In the genomic region with DNA sequence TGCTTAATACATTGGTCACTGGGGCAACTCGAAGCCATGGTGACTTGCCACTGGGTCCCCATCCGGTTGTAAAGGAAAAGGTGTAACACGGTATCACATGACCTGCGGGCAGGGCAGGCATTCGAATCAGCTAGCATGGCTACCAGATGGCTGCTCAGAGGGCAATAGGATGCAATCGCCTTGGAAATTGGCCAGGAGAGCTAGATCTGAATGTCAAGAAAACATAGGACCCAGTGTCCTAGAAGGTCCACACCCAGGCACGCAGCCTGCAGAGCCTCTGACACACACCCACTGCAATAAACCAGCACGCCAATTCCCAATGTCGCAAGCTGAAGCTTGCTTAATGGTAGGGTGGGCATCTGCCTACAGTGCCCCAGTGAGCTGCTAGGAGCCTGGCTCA, we compare ENCODE assay signal across 18 mouse cellular contexts. TPM values are rescaled to one million over a fixed set of nuclear protein-coding genes. Genes with fewer than 3 reads are reported as not detected.
DNase-seq lines count a peak whose midpoint lies in the region; ATAC-seq lines count a peak whose summit lies in the region.
"Had no signal": no experiment of that assay in that cellular context is flagged by ENCODE, and none has a peak within 500 bp of the region (broad histone marks: within the 10 kb centered on the region; RNA-seq: fewer than 3 reads in every experiment).

No protein-coding gene starts in this region.

- H3K4me1 ChIP-seq in embryonic facial prominence, embryonic 12.5 days = no peaks in the 10 kb centered on the region
- no peaks in the 10 kb centered on the region for H3K4me1 ChIP-seq in embryonic facial prominence, embryonic 10.5 days
- H3K4me1 ChIP-seq in intestine, embryonic 16.5 days (ENCODE audit: control insufficient read depth, insufficient read depth, low read length) = no peaks in the 10 kb centered on the region
- no peaks in the 10 kb centered on the region; the same call in 1 of the 2 replicates for H3K4me1 ChIP-seq in stomach, embryonic 16.5 days (ENCODE audit: control insufficient read depth, insufficient read depth, low read length)
- H3K4me1 ChIP-seq: kidney, embryonic 15.5 days; lung, embryonic 15.5 days; midbrain, embryonic 12.5 days had no signal

- H3K9ac ChIP-seq in embryonic facial prominence, embryonic 12.5 days = no peak overlapping the region
- H3K9ac ChIP-seq in intestine, embryonic 16.5 days (ENCODE audit: low read depth, low read length) = peak overlapping the region; percentile 49
- no peak overlapping the region for H3K9ac ChIP-seq in stomach, embryonic 16.5 days (ENCODE audit: low read length)
- H3K9ac ChIP-seq: kidney, embryonic 15.5 days; lung, embryonic 15.5 days; midbrain, embryonic 12.5 days had no signal

- 0 out of 2 replicates have a peak overlapping the region, but pooled peaks have one; percentile 6 for H3K27ac ChIP-seq in embryonic facial prominence, embryonic 12.5 days
- H3K27ac ChIP-seq in embryonic facial prominence, embryonic 10.5 days (replicated peaks) = no peak overlapping the region
- peak overlapping the region; percentile 75 for H3K27ac ChIP-seq in intestine, embryonic 16.5 days (ENCODE audit: low read length)
- H3K27ac ChIP-seq in stomach, embryonic 16.5 days (ENCODE audit: low read length) = peak overlapping the region; percentile 70
- H3K27ac ChIP-seq: kidney, embryonic 15.5 days; lung, embryonic 15.5 days; midbrain, embryonic 12.5 days had no signal

- no peaks in the 10 kb centered on the region for H3K27me3 ChIP-seq in embryonic facial prominence, embryonic 12.5 days
- H3K27me3 ChIP-seq in embryonic facial prominence, embryonic 10.5 days (replicated peaks; ENCODE audit: low read depth, poor library complexity, severe bottlenecking) = no peaks in the 10 kb centered on the region
- H3K27me3 ChIP-seq in intestine, embryonic 16.5 days (replicated peaks; ENCODE audit: control insufficient read depth, insufficient read depth, low read length) = no peaks in the 10 kb centered on the region
- no peaks in the 10 kb centered on the region for H3K27me3 ChIP-seq in stomach, embryonic 16.5 days (ENCODE audit: control insufficient read depth, insufficient read depth, low read length)
- H3K27me3 ChIP-seq: kidney, embryonic 15.5 days; lung, embryonic 15.5 days; midbrain, embryonic 12.5 days had no signal

- no peaks in the 10 kb centered on the region for H3K9me3 ChIP-seq in embryonic facial prominence, embryonic 12.5 days
- no peaks in the 10 kb centered on the region for H3K9me3 ChIP-seq in embryonic facial prominence, embryonic 10.5 days
- H3K9me3 ChIP-seq in intestine, embryonic 16.5 days (ENCODE audit: control insufficient read depth, low read length) = no peaks in the 10 kb centered on the region
- no peaks in the 10 kb centered on the region for H3K9me3 ChIP-seq in stomach, embryonic 16.5 days (replicated peaks; ENCODE audit: control insufficient read depth, low read length)
- H3K9me3 ChIP-seq: kidney, embryonic 15.5 days; lung, embryonic 15.5 days; midbrain, embryonic 12.5 days had no signal

- H3K36me3 ChIP-seq in embryonic facial prominence, embryonic 12.5 days = no peaks in the 10 kb centered on the region
- H3K36me3 ChIP-seq in embryonic facial prominence, embryonic 10.5 days (replicated peaks) = no peaks in the 10 kb centered on the region
- no peaks in the 10 kb centered on the region for H3K36me3 ChIP-seq in intestine, embryonic 16.5 days (ENCODE audit: control insufficient read depth, insufficient read depth, low read length)
- H3K36me3 ChIP-seq in stomach, embryonic 16.5 days (ENCODE audit: control insufficient read depth, insufficient read depth, low read length) = no peaks in the 10 kb centered on the region
- H3K36me3 ChIP-seq: kidney, embryonic 15.5 days; lung, embryonic 15.5 days; midbrain, embryonic 12.5 days had no signal

- H3K4me3 ChIP-seq in embryonic facial prominence, embryonic 12.5 days = no peak overlapping the region
- H3K4me3 ChIP-seq in embryonic facial prominence, embryonic 10.5 days = no peak overlapping the region
- H3K4me3 ChIP-seq in intestine, embryonic 16.5 days (ENCODE audit: low read length) = peak overlapping the region; percentile 32
- H3K4me3 ChIP-seq in stomach, embryonic 16.5 days (replicated peaks; ENCODE audit: low read length) = no peak overlapping the region
- H3K4me3 ChIP-seq: kidney, embryonic 15.5 days; lung, embryonic 15.5 days; midbrain, embryonic 12.5 days had no signal

- no peak for DNase-seq in embryonic facial prominence, embryonic 10.5 days (ENCODE audit: low spot score)
- peak; percentile 51 for DNase-seq in lung, postnatal 25 days (ENCODE audit: low spot score)
- DNase-seq in lung, postnatal 4 days = no peak
- DNase-seq in thymus, postnatal 0 days (ENCODE audit: low spot score) = no peak
- no peak for DNase-seq in left cerebral cortex, adult 8-10 months (ENCODE audit: low spot score in 2 of 2)
- DNase-seq: adrenal gland, postnatal 10 days; cerebellum, adult 9-10 months; gastrocnemius, postnatal 14 days; heart, postnatal 36 days; layer of hippocampus, adult 9-11 months had no signal

- no peak for ATAC-seq in embryonic facial prominence, embryonic 12.5 days (ENCODE audit: insufficient number of reproducible peaks, insufficient read depth, low FRiP score, low TSS enrichment)
- peak; percentile 60 for ATAC-seq in intestine, embryonic 16.5 days
- peak; percentile 23; the same call in 1 of the 2 replicates for ATAC-seq in stomach, embryonic 16.5 days (ENCODE audit: insufficient read depth, low FRiP score)

- WGBS in embryonic facial prominence, embryonic 12.5 days = 80% methylated on average over 9 of the region's 9 CpGs
- WGBS in embryonic facial prominence, embryonic 10.5 days = 85% methylated on average over 9 of the region's 9 CpGs
- 58% methylated on average over 9 of the region's 9 CpGs for WGBS in intestine, embryonic 16.5 days
- WGBS in stomach, embryonic 16.5 days = 65% methylated on average over 9 of the region's 9 CpGs

- no peak overlapping the region for H3K4me2 ChIP-seq in embryonic facial prominence, embryonic 12.5 days (replicated peaks)
- H3K4me2 ChIP-seq in intestine, embryonic 16.5 days (ENCODE audit: low read depth, low read length) = peak overlapping the region; percentile 60
- H3K4me2 ChIP-seq in stomach, embryonic 16.5 days (ENCODE audit: low read depth, low read length) = peak overlapping the region; percentile 13; the same call in 1 of the 2 replicates
- H3K4me2 ChIP-seq: heart, embryonic 11.5 days; kidney, embryonic 15.5 days; lung, embryonic 15.5 days; midbrain, embryonic 12.5 days had no signal

RNA-seq across cellular contexts. Expression of a gene that starts 4.7 kb away (rescaled TPM):
- polyA plus RNA-seq in embryonic facial prominence, embryonic 12.5 days (2016; fragmentation: Nextera tagmentation; extraction: Ambion mirVana) = 5.4 and 7.3 TPM in 2 replicates
- polyA plus RNA-seq in embryonic facial prominence, embryonic 10.5 days (2016; fragmentation: Nextera tagmentation; extraction: Ambion mirVana) = 4.4 and 4.9 TPM in 2 replicates
- 2,407 and 2,590 TPM in 2 replicates for polyA plus RNA-seq in intestine, embryonic 16.5 days (2015; fragmentation: Nextera tagmentation; extraction: Ambion mirVana)
- 353 and 382 TPM in 2 replicates for polyA plus RNA-seq in stomach, embryonic 16.5 days (2015; fragmentation: Nextera tagmentation; extraction: Ambion mirVana)
- 10.1 and 12.0 TPM in 2 replicates for polyA plus RNA-seq in thymus, postnatal 0 days (2015; fragmentation: Nextera tagmentation; extraction: Ambion mirVana)
- 1 to 10 TPM; 1.4 to 3.4 (median 3.0) TPM for total RNA-seq in left cerebral cortex, adult 8-10 months (2022)

RNA-seq across cellular contexts. Expression of a gene that starts 13.3 kb away (rescaled TPM):
- 117 and 128 TPM in 2 replicates for polyA plus RNA-seq in embryonic facial prominence, embryonic 12.5 days (2016; fragmentation: Nextera tagmentation; extraction: Ambion mirVana)
- polyA plus RNA-seq in embryonic facial prominence, embryonic 10.5 days (2016; fragmentation: Nextera tagmentation; extraction: Ambion mirVana) = 75.8 and 81.7 TPM in 2 replicates
- 347 and 378 TPM in 2 replicates for polyA plus RNA-seq in intestine, embryonic 16.5 days (2015; fragmentation: Nextera tagmentation; extraction: Ambion mirVana)
- polyA plus RNA-seq in stomach, embryonic 16.5 days (2015; fragmentation: Nextera tagmentation; extraction: Ambion mirVana) = 227 and 230 TPM in 2 replicates
- polyA plus RNA-seq in thymus, postnatal 0 days (2015; fragmentation: Nextera tagmentation; extraction: Ambion mirVana) = 167 and 184 TPM in 2 replicates
- total RNA-seq in left cerebral cortex, adult 8-10 months (2022) = 10 to 100 TPM; 57.9 to 68.0 (median 62.2) TPM

RNA-seq across cellular contexts. Expression of a gene that starts 25.3 kb away (rescaled TPM):
- polyA plus RNA-seq in embryonic facial prominence, embryonic 12.5 days (2016; fragmentation: Nextera tagmentation; extraction: Ambion mirVana) = 2.4 and 4.2 TPM in 2 replicates
- polyA plus RNA-seq in embryonic facial prominence, embryonic 10.5 days (2016; fragmentation: Nextera tagmentation; extraction: Ambion mirVana) = 0.63 and 1.9 TPM in 2 replicates
- polyA plus RNA-seq in intestine, embryonic 16.5 days (2015; fragmentation: Nextera tagmentation; extraction: Ambion mirVana) = 0.56 and 0.97 TPM in 2 replicates
- 5.8 and 9.9 TPM in 2 replicates for polyA plus RNA-seq in stomach, embryonic 16.5 days (2015; fragmentation: Nextera tagmentation; extraction: Ambion mirVana)
- polyA plus RNA-seq in thymus, postnatal 0 days (2015; fragmentation: Nextera tagmentation; extraction: Ambion mirVana) = 0.99 and 1.1 TPM in 2 replicates
- not detected for total RNA-seq in left cerebral cortex, adult 8-10 months (2022)
- total RNA-seq: gastrocnemius, postnatal 14 days; left cerebral cortex, postnatal 36 days had no signal

RNA-seq across cellular contexts. Expression of a gene that starts 30.0 kb away (rescaled TPM):
- polyA plus RNA-seq in embryonic facial prominence, embryonic 12.5 days (2016; fragmentation: Nextera tagmentation; extraction: Ambion mirVana) = 372 and 383 TPM in 2 replicates
- 325 and 346 TPM in 2 replicates for polyA plus RNA-seq in embryonic facial prominence, embryonic 10.5 days (2016; fragmentation: Nextera tagmentation; extraction: Ambion mirVana)
- polyA plus RNA-seq in intestine, embryonic 16.5 days (2015; fragmentation: Nextera tagmentation; extraction: Ambion mirVana) = 142 and 146 TPM in 2 replicates
- polyA plus RNA-seq in stomach, embryonic 16.5 days (2015; fragmentation: Nextera tagmentation; extraction: Ambion mirVana) = 170 and 200 TPM in 2 replicates
- polyA plus RNA-seq in thymus, postnatal 0 days (2015; fragmentation: Nextera tagmentation; extraction: Ambion mirVana) = 285 and 358 TPM in 2 replicates
- total RNA-seq in left cerebral cortex, adult 8-10 months (2022) = 100 to 1,000 TPM; 433 to 466 (median 453) TPM

RNA-seq across cellular contexts. Expression of a gene that starts 42.9 kb away (rescaled TPM):
- 0.26 and 0.36 TPM in 2 replicates for polyA plus RNA-seq in embryonic facial prominence, embryonic 12.5 days (2016; fragmentation: Nextera tagmentation; extraction: Ambion mirVana)
- 0.44 and 0.55 TPM in 2 replicates for polyA plus RNA-seq in embryonic facial prominence, embryonic 10.5 days (2016; fragmentation: Nextera tagmentation; extraction: Ambion mirVana)
- polyA plus RNA-seq in intestine, embryonic 16.5 days (2015; fragmentation: Nextera tagmentation; extraction: Ambion mirVana) = 0.29 and 0.39 TPM in 2 replicates
- polyA plus RNA-seq in stomach, embryonic 16.5 days (2015; fragmentation: Nextera tagmentation; extraction: Ambion mirVana) = 0.56 and 0.59 TPM in 2 replicates
- 0.23 and 0.53 TPM in 2 replicates for polyA plus RNA-seq in thymus, postnatal 0 days (2015; fragmentation: Nextera tagmentation; extraction: Ambion mirVana)
- total RNA-seq in left cerebral cortex, adult 8-10 months (2022) = 1 to 10 TPM in 3 of 4 experiments, under 1 TPM in 1; 0.41 to 2.3 (median 1.3) TPM

Comparison
In these comparisons a context has a peak if more than half of its experiments do, and no peak if none do; other contexts are left out.
1. RNA of a gene that starts 4.7 kb away (polyA plus RNA-seq): 2,407 to 2,590 TPM in intestine, embryonic 16.5 days and 353 to 382 TPM in stomach, embryonic 16.5 days; 10.1 to 12.0 TPM in thymus, postnatal 0 days, 5.4 to 7.3 TPM in embryonic facial prominence, embryonic 12.5 days and 4.4 to 4.9 TPM in embryonic facial prominence, embryonic 10.5 days; every median in the first group is over 10 times any median in the second.